Mouse (Mus musculus): ENCODE results near the gene Ino80.

Ino80 gene

DNA sequence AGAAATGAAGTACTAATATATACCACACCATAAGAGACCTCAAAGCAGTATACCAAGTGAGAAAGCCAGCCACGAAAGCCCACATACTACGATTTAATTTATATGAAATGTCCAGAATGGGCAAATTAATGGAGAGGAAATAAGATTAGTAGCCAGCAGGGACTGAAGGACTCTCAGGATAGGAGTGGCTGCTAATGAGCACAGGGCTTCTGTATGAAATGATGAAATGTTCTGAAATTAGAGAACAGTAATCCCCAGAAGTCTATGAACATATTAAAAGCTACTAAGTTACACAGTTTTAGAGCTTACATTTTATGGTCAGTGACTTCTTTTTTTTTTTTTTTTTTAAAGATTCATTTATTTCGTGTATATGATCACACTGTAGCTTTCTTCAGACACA, 22.9 kb downstream of the Ino80 start:
- no peak for DNase-seq (ENCODE audit: low spot score)

DNA sequence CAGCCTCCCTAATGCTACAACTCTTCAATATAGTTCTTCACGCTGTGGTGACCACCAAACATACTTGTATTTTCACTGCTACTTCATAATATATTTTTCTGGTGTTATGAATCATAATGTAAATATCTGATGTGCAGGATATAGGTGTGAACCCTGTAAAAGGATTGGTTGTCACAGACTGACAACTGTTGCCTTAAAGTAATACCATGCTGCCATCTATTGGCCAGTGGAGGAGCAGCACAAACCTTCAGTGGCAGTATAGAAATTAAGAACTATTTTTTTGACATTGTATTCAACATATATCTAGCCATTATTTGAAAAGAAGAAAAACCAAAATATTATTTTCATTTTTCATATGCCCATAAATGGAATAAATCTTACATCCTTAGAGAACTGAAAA, 40.5 kb downstream of the Ino80 start:
- DNase-seq (ENCODE audit: low spot score): peak; percentile 54

DNA sequence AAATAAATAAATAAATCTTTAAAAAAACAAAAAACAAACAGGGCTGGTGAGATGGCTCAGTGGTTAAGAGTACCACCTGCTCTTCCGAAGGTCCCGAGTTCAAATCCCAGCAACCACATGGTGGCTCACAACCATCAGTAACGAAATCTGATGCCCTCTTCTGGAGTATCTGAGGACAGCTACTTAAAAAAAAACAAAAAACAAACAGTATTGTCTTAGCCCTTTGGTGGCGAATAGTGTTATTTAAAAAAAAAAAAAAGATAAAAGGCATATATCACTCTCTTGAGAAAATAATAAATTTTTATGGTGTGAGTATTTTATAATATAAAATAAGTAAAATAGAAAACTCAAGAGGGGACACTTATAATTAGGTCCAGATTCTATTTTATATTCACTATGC, 41.0 kb downstream of the Ino80 start:
- DNase-seq (ENCODE audit: low spot score): no peak

DNA sequence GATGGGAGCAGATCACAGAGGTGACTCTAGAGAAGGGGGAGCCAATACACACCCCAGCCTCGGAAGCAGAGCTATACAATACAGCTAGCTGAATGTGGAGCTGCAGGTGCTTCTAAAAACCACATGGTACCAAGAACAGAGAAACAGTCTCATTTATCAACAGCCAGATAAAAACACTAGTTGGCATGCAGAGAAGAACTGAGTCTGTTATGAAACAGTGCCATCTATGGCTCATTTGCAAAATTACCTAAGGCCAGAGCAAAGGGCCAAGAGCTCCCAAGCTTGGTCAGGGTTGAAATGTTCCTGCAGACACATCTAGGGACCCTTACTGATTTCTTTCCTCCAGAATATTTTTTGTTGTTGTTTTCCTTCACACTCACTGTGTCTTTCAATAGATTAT, 63.7 kb downstream of the Ino80 start:
- DNase-seq (ENCODE audit: low spot score): peak; percentile 37

DNA sequence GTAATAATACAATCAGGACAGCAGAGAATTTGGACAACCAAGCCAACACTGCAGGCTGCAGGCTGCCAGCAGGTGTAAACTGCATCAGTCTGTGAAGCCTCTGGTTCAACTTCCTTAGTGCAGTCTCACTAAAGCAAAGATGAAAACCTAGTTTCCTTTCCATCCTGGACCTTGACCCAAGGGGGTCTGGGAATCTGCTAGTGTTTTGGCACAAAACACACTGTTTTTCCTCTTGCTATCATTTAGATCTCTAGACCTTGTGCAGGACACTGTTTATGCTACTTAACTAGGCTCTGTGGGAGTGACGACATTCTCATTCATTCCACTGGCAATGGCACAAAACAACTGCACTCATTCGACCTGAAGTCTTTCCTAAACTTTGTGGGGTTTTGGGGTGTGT, 65.8 kb downstream of the Ino80 start:
- DNase-seq (ENCODE audit: low spot score): no peak

DNA sequence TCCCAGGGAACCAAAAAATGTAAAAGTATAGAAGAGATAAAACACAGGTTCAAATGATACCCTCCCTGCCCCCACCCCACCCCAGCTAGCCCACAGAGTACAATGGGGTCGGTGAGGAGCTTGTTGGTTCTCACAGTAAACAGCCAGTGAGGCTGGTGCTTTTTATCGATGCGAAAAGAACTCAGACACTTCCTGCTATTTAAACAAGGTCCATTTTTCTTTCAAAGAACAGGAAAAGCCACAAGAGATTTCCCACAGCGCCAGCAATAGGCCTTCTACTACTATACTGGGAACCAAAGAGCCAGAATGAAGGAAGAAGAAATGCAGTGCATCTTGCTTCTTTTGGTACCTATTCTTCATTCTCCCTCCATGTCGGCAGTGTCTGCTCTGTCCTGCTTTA, 66.5 kb downstream of the Ino80 start:
- DNase-seq (ENCODE audit: low spot score): no peak

DNA sequence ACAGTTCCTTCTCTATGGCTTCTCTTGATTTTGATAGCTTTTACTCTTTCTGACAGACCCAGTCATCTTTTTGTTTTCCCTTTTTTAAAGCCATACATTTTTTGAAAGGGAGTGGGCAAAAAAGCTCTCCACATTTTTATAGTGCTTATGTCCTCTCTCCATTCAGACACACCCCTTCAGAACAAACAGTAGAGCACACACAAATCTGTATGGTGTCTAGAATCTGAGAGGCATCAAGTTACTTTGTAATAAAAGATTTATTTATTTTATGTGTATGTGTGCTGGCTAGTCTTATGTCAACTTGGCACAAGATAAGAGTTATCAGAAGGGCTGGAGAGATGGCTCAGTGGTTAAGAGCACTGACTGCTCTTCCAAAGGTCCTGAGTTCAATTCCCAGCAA, 68.8 kb downstream of the Ino80 start:
- no peak for DNase-seq (ENCODE audit: low spot score)

DNA sequence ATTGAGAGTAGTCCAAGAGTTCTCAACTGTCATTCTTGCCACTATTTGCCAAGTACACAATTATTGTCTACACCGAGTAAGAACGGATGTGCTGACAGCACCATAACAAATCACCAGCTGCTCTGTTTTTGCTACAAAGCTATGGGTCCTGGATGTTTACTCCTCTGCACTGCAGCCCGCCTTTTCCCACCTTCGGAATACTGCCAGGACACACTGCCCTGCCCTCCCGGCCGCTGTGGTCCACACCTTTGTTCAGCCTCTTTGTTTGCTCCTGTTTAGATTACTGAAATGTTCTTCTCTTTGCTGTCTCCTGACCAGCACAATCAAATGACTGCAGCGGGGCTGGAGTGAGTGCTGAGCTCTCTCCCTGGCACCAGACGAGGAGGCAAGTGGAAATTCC, 69.2 kb downstream of the Ino80 start:
- DNase-seq (ENCODE audit: low spot score): no peak

DNA sequence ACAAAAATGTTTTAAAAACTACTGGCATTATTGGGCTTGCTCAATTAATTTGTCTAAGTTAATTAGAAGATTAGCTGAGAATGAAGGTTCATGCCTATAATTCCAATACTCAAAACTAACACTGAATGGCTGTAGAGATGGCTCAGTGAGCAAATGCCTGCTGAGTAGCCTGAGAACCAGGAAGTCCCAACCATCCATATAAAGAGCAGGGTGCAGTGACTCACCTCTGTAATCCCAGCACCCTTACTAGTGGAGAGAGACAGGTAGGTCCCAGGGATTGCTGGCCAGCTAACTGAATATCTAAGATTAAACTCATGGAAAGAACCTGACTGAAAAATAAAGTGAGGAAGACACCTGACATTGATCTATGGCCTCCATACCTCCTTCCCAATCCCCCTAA, 78.2 kb downstream of the Ino80 start:
- DNase-seq (ENCODE audit: low spot score): no peak

DNA sequence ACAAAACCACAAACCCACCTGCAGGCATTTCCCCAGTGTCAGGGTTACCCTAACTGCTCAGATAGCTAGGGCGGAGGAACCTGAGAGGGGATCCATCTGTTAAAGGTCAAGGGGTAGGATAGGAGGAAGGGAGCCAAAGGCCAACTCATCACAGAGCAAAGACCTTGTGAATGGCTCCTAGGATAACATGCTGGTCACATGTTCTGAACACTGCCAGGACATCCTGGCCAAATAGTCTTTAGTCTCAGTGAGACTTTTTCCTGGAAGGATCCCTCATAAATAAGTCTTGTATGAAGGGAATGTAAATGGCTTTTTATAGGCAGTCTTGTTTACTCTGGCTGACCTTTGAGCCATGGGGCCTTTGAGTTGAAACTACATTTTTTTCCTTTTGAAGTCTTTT, 78.8 kb downstream of the Ino80 start:
- no peak for DNase-seq (ENCODE audit: low spot score)

DNA sequence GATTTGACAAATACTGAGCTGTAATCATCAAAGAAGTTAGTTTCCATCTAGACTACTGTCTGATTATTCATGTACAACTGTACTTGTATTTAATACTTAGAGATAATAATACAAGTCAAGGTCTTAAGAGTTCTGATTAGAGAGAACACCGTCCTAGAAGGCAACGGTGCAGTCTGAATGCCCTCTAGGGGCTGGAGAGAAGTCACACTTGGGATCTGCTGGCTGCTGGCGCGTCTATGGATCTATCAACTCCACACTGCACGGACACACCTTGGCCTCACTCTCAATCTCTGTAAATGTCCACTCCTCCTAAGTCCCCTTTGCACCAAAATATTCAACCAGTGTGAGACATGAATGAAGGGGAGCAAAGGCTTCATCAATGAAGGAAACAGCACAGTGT, 79.2 kb downstream of the Ino80 start:
- DNase-seq (ENCODE audit: low spot score): no peak

DNA sequence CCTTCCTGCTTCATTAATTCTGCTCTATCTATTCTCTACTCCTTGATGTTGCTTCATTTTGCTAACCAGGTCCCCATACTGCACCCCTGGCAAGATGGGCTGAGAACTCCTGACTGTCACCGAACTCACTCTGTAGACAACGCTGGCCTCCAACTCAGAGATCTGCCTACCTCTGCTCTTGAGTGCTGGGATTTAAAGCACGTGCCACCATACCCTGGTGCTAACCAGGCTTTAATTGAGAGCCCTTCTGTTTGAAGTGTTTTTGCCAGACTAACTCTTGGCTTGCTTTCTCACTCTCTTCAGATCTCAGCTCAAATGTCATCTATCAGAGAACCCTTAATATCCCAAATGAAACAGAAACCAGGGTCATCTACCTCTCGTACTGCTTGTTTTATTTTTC, 87.5 kb downstream of the Ino80 start:
- DNase-seq (ENCODE audit: low spot score): no peak

DNA sequence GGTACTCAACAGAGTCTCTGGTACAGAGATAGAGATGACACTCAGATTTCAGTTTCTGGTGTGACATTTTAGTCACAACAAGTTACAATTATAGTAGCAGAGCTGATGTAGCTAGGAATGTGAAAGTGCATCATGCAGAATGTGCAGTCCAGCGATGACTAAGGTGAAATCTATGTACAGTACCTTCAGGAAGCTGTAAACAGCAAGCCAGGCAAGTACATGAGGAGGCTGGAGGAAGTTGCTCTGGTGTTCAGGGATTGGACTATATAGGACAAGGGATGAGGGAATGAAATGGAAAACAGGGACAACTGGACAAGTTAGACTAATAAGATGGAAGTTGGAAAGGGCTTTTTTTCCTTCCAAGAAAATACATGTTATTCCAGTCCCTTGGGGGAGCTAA, 89.2 kb downstream of the Ino80 start:
- DNase-seq (ENCODE audit: low spot score): no peak

DNA sequence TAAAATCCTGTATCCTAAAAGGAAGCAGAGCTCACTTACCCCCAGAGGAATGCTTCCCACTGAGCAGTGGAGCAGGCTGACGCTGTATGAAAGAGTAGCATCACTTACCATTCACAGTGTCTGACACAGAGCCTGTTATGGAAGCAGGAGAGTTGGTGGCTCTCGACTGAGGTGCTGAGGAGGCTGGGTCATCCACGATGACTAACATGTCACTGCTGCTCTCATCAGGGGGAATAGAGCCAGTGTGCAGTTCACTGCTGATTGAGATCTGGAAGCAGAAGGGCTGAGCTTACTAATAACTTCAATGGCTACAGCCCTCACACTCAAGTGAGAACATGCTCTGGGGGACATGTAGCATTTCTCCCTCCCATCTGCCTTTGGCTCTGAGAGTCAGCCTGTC, 98.0 kb downstream of the Ino80 start:
- no peak for DNase-seq (ENCODE audit: low spot score)

DNA sequence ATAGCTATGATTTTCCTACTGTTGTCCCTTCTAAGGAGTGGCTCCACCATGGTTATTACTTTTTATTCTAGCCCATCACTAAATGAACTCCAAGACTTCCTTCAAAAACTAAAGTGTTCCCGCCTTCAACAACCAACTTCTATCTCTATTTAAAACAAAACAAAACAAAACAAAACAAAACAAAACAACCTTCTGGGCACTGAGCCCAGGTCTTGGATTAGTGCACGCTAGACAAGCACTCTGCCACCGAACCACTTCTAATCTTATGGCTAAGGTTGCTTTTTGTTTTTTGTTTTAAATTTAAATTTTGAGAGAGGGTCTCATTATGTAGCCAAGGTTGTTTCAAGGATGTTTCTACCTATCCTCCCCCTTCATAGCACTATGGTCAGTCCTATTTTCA, 99.7 kb downstream of the Ino80 start:
- no peak for DNase-seq (ENCODE audit: low spot score)

DNA sequence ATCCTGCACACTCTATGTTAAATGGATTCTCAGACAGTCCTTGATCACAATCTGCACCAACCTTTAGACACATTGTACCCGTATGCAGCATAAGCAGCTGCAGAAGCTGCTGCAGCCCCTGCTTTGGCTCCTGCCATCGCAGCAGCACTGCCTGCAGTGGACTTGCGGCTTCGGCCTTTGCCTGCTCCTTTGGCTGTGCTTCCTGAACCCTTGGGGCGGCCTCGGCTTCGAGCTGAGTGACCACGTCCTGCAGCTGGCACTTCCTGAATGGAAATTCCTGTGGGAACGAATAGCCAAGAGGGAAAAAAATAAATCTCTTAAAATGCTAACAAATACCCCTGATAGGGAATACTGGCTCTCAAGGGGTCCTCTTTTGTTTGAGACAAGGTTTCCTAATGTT, 100.2 kb downstream of the Ino80 start:
- DNase-seq (ENCODE audit: low spot score): no peak

DNA sequence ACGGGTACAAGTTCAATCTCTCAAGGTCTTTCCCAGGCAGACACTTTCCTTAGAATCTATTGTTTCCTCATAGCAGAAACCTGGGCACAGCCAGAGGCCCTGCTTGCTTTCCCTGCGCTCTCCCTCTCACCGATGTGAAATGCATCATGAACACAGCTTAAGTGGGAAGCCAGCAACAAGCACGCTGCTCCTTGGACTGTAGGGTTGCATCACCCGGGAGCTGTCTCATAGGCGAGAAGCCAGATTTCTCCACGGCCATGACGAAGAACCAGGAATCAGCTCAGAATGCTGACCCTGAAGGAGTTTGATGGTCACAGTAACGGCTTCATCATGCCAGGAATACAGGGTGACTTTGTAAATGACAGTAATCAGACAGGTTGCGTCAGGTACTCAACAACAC, 107.4 kb downstream of the Ino80 start:
- DNase-seq (ENCODE audit: low spot score): no peak

DNA sequence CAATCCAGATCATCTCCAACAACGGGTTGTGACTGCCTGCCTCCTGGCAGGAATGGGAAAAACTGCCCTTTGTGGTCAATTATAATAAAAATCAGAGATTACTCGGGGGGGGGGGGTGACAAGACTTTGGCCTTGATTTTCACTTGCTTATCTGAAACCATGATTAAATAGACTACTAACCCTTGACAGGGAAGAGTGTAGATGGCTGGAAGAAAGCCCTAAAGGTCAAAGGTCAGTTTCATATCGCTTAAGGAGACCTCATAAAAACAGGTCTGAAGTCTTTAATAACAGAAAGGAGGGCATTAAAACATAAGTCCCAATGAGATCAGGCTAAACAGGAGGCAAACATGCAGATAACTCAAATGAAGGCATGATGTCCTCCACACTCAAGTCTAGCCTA, 110.1 kb downstream of the Ino80 start:
- no peak for DNase-seq (ENCODE audit: low spot score)

DNA sequence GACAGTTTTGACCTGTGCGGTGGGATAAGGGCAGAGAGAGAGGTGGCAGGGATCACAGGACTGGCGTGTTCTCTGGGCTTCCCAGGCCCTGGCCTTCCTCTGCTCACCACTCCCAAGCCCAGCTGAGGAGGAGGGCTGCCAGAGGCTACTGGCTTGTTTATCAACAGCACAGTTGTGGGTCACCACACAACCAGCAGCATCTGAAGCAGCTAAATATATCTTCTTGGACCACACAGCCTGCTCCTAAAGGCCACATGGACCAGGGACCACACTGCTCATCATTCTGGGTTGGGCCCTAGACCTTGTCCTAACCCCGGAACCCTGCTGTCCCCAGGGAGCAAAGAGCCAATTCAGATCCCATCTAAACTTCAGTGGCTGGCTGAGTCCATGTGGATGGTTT, 112.5 kb downstream of the Ino80 start:
- DNase-seq (ENCODE audit: low spot score): no peak

DNA sequence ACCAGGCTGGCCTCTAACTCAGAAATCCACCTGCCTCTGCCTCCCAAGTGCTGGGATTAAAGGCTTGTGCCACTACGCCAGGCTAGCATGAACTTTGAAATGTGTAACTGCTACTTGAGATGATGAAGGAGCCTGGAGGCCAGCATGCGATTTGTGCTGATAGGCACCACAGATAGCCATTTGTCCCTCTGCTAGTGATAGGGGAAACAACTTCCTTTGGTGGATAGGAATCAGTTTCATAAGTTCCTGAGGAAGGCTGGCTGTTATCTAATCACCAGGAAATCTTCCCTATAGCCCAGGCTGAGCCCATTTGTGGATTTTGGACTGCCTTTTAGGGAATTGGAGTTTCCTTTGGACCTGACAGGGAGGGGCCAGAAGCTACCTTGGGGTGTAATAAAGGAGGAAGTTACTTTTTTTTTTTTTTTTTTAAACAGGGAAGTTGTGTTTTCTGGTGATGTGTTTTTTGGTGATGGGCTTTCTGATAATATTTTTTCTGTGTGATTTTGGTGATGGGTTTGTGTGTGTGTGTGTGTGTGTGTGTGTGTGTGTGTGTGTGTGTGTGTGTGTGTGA, 117.7 kb downstream of the Ino80 start:
- no peak for DNase-seq (ENCODE audit: low spot score)

DNA sequence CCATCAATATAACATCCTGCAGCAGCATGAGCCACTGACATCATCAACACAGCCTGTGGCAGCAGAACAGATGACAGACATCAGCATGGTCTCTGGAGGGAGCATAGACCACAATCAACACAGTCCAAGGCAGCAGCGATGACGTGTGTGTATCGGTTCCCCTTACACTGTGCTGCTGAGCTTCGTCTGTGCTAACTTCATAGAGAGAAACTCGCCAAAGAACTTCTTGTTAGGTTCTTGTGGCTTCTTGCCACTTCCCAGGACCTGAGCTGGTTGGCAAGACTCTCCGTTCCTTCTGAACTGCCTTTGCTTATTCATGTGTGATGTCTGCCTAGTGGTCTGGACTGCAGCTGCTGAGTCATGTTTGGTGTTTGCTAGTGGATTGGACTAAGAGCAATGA, 119.2 kb downstream of the Ino80 start:
- DNase-seq (ENCODE audit: low spot score): no peak

DNA sequence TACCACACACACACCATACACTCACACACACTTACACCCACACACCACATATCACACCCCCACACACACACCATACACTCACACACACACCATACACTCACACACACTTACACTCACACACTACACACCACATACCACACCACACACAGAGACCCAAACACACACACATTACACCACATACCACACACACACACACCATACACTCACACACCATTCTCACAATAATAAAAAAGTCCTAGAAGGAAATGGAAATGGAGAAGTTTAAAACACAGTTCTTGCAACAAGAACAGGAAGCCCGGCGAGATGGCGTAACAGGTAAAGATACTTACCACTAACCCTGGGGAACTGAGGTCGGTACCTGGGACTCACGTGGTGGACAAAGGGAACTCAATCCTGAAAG, 120.7 kb downstream of the Ino80 start:
- DNase-seq (ENCODE audit: low spot score): no peak

DNA sequence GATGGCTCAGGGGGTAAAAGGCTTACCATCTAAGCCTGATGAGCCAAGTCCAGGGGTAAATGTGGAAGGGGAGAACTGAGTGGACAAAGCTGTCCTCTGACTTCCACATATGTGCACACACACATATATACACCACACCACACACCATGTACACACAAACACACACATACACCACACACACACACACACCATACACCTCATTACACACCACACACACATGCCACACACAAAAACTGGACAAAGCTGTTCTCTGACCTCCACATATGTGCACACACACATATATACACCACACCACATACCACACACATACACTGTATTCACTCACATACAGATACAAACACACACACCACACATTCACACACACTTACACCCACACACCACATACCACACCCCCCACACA, 121.2 kb downstream of the Ino80 start:
- DNase-seq (ENCODE audit: low spot score): no peak

DNA sequence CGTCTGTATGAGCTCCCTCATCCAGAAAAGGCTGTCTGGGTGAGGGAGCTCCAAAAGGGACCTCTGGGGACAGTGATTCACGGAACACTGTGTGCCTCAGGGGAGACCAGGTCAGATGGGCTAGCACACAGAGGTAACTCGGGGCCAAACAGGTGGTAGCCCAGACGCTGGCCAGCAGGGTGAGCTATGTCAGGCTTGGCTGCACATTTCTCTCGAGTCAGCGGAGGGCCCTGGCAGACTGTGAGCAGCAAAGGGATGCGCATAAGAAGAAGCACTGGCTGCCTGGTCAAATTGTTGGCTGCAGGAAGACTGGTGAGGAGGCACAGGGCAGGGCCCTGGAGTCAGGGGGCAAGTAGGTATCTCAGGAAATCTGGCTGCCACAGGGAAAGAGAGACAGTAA, 121.8 kb downstream of the Ino80 start:
- no peak for DNase-seq (ENCODE audit: low spot score)

DNA sequence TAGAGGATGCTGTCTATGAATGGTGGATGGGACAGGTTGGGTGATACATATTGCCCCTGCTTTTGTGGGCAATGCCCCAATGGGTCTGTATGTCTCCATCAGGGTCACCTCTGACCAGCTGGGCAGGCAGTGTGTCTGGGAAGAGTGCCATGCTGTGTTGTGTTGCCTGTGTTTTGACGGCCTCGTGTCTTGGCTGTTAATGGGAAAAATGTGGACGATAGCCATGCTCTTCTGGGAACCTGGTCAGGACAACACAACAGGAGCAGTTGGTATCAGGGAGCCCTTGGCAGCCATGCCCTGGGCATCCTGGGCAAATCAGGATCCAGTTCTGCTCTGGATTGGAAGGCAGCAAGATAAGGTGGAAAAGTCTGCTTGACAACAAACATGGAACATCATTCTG, 122.4 kb downstream of the Ino80 start:
- no peak for DNase-seq (ENCODE audit: low spot score)
